Mouse (Mus musculus) limb, embryonic 14.5 days (tissue): ENCODE results near the gene D5Ertd579e. TPM values are rescaled to one million over a fixed set of nuclear protein-coding genes. Genes with fewer than 3 reads are reported as not detected.

Experiments used
- ATAC-seq: fragments of 200-750 bp; cut with Nextera tagmentation; 2 replicates; pipeline ENCODE4 v1.8.0; 2017; ENCODE audit warnings: low read depth, moderate number of reproducible peaks, moderate TSS enrichment; ENCODE audit not compliant: low FRiP score
- DNase-seq: peaks from one replicate; pipeline ENCODE4 v3.0.0-alpha.2; 2015; ENCODE audit warnings: low spot score
- H3K27ac ChIP-seq: fragments of 300-500 bp; sonication (generic); replicated peaks from 2 replicates; pipeline ENCODE4 v1.5.1; 2014; ENCODE audit warnings: low read depth, mild to moderate bottlenecking, low read length, moderate library complexity, mixed read lengths
- H3K27me3 ChIP-seq: fragments of 300-500 bp; sonication (generic); 2 replicates; pipeline ENCODE4 v1.6.1; 2014; ENCODE audit warnings: low read length, mixed read lengths; ENCODE audit not compliant: control insufficient read depth, insufficient read depth
- H3K36me3 ChIP-seq: fragments of 300-500 bp; sonication (generic); 2 replicates; pipeline ENCODE4 v1.6.1; 2014; ENCODE audit warnings: mild to moderate bottlenecking, low read length, moderate library complexity, mixed read lengths; ENCODE audit not compliant: control insufficient read depth, insufficient read depth
- H3K4me1 ChIP-seq: fragments of 300-500 bp; sonication (generic); 2 replicates; pipeline ENCODE4 v1.6.1; 2014; ENCODE audit warnings: antibody characterized with exemption, low read length, mixed read lengths; ENCODE audit not compliant: control insufficient read depth, insufficient read depth
- H3K4me2 ChIP-seq: fragments of 300-500 bp; sonication (generic); replicated peaks from 2 replicates; pipeline ENCODE4 v1.6.1; 2014; ENCODE audit warnings: low read depth, mild to moderate bottlenecking, low read length, moderate library complexity; ENCODE audit not compliant: severe bottlenecking
- H3K4me3 ChIP-seq: fragments of 300-500 bp; sonication (generic); replicated peaks from 2 replicates; pipeline ENCODE4 v1.5.1; 2014; ENCODE audit warnings: low read length
- H3K9ac ChIP-seq: fragments of 300-500 bp; sonication (generic); 2 replicates; pipeline ENCODE4 v1.6.1; 2014; ENCODE audit warnings: mild to moderate bottlenecking, low read depth, low read length, moderate library complexity; ENCODE audit not compliant: severe bottlenecking
- H3K9me3 ChIP-seq: fragments of 300-500 bp; sonication (generic); 2 replicates; pipeline ENCODE4 v1.6.1; 2016; ENCODE audit warnings: low read length; ENCODE audit not compliant: control insufficient read depth
- POLR2A ChIP-seq: fragments of 200-500 bp; IDR thresholded peaks from 2 replicates; pipeline ENCODE4 v1.8.0; 2012; ENCODE audit warnings: inconsistent platforms, mild to moderate bottlenecking, moderate library complexity, borderline replicate concordance; ENCODE audit not compliant: insufficient read depth, insufficient read length; ENCODE audit errors: extremely low read depth
- WGBS: fragments of 180-500 bp; shearing (Covaris S2); extraction: QIAGEN DNeasy Blood & Tissue Kit; methylation state at CpG from one replicate; pipeline ENCODE4 v1.1.7; 2014; 5-methylcytosine and 5-hydroxymethylcytosine counted together
- polyA plus RNA-seq, 2 experiments: library from polyadenylated mRNA; depleted of rRNA in 1 of 2; stranded (reverse) in 1 of 2; unstranded in 1 of 2; fragments of >200 nt; fragmentation: Nextera tagmentation in 1 of 2; extraction: Ambion mirVana in 1 of 2; gene quantifications; 2 replicates each; pipeline versions ENCODE4 v1.2.1 to v1.2.3; 2012 to 2014

The D5Ertd579e gene
- polyA plus RNA-seq, 2 experiments, result 20.8 to 21.6 TPM

DNA sequence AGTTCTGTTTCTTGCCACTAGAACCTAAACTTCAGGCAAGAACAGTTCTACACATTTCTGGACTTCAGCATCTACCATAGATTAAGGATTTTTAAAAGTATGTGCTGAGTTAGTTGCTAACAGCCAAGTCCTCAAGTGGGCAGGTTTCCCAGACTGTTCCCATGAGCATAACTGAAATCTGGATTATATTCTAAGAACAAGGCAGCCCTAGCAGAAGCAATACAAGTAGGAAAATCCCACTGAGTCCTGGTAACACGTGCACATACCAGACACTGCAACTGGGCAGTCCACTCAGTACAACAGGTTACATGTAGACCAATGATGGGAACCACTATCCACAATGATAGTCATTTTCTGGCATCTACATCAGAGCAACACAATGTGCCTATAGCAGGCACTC is 120.1 kb downstream of the D5Ertd579e start:
- WGBS, result 67% methylated on average over 1 of the region's 1 CpGs
- TF ChIP-seq POLR2A, result no peak

DNA sequence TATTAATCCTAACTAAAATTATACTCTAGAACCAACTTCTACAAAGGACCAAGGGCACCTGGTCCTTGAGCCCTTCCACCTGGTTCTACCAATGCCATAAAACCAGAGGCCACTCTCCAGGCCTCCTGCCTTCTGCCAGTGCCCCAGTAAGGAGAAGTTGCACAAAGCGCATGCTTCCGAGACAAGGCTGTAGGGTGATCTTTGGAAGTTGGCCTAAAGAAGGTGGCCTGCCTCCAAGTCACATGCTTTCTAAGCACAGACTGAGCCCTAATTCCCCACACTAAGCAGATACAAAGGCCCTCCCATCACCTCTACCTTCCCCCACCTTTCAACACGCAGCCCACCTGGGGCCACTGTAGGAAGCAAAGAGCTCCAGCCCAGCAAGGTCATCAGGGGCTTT is 120.6 kb downstream of the D5Ertd579e start:
- H3K9ac ChIP-seq, result no peak overlapping the region
- H3K4me2 ChIP-seq, result no peak overlapping the region
- DNase-seq (no peak), ATAC-seq (no peak)
- H3K27ac ChIP-seq, result no peak overlapping the region
- H3K4me1 ChIP-seq, result peaks cover 17% of the 10 kb centered on the region
- peaks cover 10% of the 10 kb centered on the region for H3K36me3 ChIP-seq
- H3K9me3 ChIP-seq, result no peaks in the 10 kb centered on the region
- no peak for TF ChIP-seq POLR2A
- H3K27me3 ChIP-seq, result no peaks in the 10 kb centered on the region
- no peak overlapping the region for H3K4me3 ChIP-seq
- 88% methylated on average over 3 of the region's 3 CpGs for WGBS

More for the DNA sequence above, 120.1 kb downstream of the D5Ertd579e start:
- Histone ChIP-seq H3K4me1 (peaks cover 17% of the 10 kb centered on the region), H3K4me2 (no peak overlapping the region), H3K27ac (no peak overlapping the region), H3K9ac (no peak overlapping the region), H3K9me3 (no peaks in the 10 kb centered on the region), H3K36me3 (peaks cover 7% of the 10 kb centered on the region), H3K4me3 (no peak overlapping the region), H3K27me3 (no peaks in the 10 kb centered on the region)
- ATAC-seq, result no peak
- DNase-seq, result no peak

DNA sequence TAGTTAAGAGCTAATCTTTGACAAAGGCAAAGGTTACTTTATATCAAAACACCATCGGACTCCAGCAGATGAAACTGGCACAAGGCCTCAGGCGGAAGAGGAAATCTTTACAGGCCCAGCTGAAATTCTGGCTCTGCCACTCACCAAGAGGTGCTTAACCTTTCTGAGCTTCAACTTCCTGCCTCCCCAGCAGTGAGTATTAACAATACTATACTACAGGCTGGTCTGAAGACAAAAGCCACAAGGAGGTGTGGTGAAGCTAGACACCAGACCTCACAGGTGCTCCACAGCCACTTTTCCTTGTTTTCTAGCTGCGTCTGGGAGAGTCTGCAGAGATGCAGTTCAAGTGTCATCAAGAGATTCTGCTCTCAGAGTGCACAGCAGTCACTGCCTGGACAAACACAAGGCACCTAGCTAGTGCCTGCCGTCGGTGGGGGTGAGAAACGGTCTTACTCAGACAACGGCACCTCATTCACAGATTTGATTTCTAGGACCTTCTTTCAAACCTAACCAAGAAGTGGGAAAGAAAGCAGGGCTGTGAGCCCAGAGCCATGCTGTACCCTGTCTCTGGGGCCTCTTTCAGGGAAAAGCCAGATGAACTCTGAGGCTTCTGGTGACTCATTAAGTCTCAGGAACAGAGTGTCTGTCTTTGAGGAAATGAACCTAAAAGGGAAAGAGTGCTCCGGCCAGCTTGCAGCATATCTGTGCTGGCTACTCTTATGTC is 121.5 kb downstream of the D5Ertd579e start:
- ATAC-seq (no peak; the same call in 1 of the 2 replicates), DNase-seq (no peak)
- no peaks in the 10 kb centered on the region for H3K9me3 ChIP-seq
- no peak overlapping the region for H3K9ac ChIP-seq
- H3K27ac ChIP-seq, result no peak overlapping the region
- TF ChIP-seq POLR2A, result no peak
- H3K4me2 ChIP-seq, result no peak overlapping the region
- no peaks in the 10 kb centered on the region for H3K27me3 ChIP-seq
- H3K4me3 ChIP-seq, result no peak overlapping the region
- H3K4me1 ChIP-seq, result peaks cover 17% of the 10 kb centered on the region
- peaks cover 10% of the 10 kb centered on the region for H3K36me3 ChIP-seq
- WGBS, result 44% methylated on average over 8 of the region's 8 CpGs

DNA sequence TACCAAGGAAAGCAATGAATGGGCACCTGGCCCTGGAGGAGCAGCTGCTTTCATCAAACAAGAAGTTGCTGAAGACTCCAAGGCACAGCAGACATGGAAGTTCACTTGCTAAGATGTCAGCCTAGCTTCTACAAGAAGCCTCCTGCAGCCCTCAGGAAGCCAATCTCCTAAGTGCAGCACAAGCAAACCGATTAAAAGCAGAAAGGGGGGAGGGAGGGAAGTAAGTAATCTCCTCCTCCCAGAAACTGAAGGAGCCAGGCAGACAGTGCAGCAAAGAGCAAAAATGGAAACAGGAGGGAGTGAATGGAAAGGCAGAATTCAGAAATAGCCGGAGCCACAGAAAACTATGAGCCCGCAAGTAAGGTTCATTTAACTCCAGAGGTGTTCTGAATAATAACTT is 122.5 kb downstream of the D5Ertd579e start:
- H3K9ac ChIP-seq, result no peak overlapping the region
- ATAC-seq, result no peak

DNA sequence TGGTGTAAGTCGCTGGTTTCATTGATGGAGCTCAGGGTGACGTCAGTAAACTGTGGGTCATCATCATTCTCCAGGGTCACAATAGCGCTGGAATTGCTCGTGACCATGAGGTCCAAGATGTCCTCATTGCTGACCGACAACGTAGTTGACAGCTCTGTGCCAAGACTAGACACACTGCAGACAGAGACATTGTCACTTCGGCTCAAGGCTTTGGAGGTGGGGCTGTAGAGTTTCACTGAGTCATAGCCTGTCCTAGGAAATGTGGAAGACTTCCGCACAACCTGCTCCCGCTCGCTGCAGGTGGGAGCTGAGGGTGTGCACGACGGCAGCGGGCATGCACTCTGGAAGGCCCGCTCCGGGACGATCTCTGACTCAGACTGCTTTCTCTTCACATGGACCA is 124.5 kb downstream of the D5Ertd579e start:
- 93% methylated on average over 16 of the region's 16 CpGs for WGBS
- no peaks in the 10 kb centered on the region for H3K27me3 ChIP-seq
- no peaks in the 10 kb centered on the region for H3K9me3 ChIP-seq
- H3K4me2 ChIP-seq, result no peak overlapping the region
- peaks cover 17% of the 10 kb centered on the region for H3K4me1 ChIP-seq
- H3K9ac ChIP-seq, result no peak overlapping the region
- no peak overlapping the region for H3K27ac ChIP-seq
- peaks cover 10% of the 10 kb centered on the region for H3K36me3 ChIP-seq
- ATAC-seq, result no peak
- no peak for TF ChIP-seq POLR2A
- no peak for DNase-seq
- H3K4me3 ChIP-seq, result no peak overlapping the region

More for the DNA sequence above, 122.5 kb downstream of the D5Ertd579e start:
- H3K4me1 ChIP-seq, result peaks cover 17% of the 10 kb centered on the region
- H3K36me3 ChIP-seq, result peaks cover 10% of the 10 kb centered on the region
- whole genome bisulfite sequencing, result 50% methylated on average over 3 of the region's 3 CpGs
- H3K27ac ChIP-seq, result no peak overlapping the region
- TF ChIP-seq POLR2A, result no peak
- H3K9me3 ChIP-seq, result no peaks in the 10 kb centered on the region
- no peak overlapping the region for H3K4me3 ChIP-seq
- H3K4me2 ChIP-seq, result no peak overlapping the region
- no peaks in the 10 kb centered on the region for H3K27me3 ChIP-seq
- no peak for DNase-seq
